Mouse (Mus musculus) right cerebral cortex, postnatal 14 days (tissue): ENCODE results near the gene Lbhd1.
"Not testable (repeated sequence)": the region's sequence is repeated elsewhere in the genome, so short reads cannot be mapped to it uniquely, and the experiment has no call there.

Experiments
- DNase-seq: peaks from one replicate; pipeline ENCODE4 v3.0.0; 2022

The Lbhd1 gene

DNA sequence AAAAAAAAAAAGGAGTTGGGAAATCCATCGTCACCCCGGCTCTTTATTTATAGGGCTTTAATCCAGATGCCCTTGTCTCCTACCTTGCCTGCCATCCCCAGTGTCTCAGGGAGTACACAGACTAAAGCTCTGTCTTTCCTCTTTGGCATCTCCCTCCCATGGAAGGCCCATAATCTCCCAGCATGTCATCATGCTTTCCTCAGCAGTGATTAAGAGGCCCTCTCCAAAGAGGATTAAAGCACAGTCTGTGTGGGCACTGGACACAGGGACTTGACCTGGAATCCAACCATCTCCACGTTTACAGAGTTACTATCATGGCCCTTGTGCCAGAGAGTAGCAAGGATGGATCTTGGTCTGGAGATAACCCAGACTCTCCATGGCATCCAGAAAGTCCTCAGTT, at the start of gene Lbhd1, which contains the start of gene Gm49403:
Gene Lbhd1 (plus strand): TSS at position 117 of the 400 bp plus-strand sequence.
Gene Gm49403 (plus strand): TSS at position 315 of the 400 bp plus-strand sequence.
- no peak for DNase-seq

DNA sequence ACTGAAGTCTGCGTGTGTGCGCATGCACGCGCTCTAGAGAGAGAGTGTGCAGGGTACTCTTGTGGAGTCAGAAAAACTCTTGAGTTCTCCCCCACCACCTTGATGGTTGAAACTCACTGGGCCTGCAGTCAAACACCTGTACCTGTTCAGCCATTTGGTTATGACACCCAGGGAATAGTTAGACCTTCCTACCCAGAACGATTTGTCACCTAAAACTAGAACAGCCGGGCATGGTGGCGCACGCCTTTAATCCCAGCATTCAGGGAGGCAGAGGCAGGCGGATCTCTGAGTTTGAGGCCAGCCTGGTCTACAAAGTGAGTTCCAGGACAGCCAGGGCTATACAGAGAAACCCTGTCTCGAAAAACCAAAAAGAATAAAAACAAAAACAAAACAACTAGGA, 47.2 kb upstream of the Lbhd1 start:
- not testable (repeated sequence) for DNase-seq

DNA sequence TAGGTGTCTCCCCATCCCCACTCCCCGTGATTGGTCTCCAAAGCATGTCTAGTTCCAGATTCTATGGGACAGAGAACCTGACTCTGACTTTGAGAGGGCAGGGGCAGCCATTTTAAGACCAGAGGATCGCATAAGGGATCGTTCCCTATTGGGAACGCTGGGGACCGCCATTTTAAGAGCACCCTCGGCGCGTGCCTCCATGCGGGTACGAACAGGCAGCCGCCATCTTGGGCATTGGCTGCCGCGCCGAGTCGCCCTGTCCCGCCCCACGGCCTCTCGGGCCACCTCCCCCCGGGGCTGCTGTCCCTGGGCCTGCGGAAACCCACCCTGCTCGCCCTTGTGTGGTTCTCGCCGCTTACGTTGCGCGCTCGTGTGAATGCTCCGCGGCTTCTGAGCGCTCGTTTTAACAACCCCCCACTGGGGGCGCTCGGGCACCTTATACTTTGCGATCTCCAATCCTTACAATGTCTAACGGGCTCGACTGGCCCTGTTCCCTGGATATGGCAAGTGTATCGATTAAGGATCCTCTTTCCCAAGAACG, 46.2 kb upstream of the Lbhd1 start, which contains the start of gene Bscl2:
Gene Bscl2 (plus strand): TSS at position 217 of the 541 bp plus-strand sequence.
- peak; percentile 84 for DNase-seq

DNA sequence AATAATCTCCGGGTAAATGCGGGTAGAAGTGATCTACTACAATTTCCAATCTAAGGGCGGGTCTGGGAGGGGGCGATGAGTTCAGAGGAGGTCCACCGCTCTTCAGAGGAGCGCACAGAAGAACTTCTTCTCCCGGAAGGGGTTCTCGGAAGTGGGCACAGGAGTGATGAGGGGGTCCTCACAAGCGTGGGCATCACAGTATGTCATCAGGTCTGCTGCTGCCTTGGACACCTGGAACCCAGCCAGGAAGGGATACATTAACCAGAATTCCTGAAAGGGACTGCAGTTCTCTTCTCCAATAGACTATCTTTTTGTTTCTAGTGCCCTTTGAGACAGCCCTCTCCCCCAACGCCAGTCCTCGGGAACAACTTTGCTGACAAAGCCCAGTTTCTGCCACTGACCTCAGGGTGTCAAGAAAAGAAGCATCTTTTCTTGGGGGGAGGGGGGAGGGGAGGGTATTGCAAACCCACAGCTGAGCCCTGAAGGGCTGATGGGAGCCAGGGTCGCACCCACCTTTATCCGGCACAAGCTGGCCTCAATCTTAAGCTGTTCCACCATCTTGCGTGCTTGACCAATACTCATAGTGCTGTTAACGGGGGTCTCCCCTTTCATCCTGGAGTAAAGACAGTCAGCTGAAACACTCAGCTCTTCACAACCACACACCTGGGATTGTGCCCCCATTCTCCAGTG, 45.3 kb upstream of the Lbhd1 start:
- peak; percentile 65 for DNase-seq

DNA sequence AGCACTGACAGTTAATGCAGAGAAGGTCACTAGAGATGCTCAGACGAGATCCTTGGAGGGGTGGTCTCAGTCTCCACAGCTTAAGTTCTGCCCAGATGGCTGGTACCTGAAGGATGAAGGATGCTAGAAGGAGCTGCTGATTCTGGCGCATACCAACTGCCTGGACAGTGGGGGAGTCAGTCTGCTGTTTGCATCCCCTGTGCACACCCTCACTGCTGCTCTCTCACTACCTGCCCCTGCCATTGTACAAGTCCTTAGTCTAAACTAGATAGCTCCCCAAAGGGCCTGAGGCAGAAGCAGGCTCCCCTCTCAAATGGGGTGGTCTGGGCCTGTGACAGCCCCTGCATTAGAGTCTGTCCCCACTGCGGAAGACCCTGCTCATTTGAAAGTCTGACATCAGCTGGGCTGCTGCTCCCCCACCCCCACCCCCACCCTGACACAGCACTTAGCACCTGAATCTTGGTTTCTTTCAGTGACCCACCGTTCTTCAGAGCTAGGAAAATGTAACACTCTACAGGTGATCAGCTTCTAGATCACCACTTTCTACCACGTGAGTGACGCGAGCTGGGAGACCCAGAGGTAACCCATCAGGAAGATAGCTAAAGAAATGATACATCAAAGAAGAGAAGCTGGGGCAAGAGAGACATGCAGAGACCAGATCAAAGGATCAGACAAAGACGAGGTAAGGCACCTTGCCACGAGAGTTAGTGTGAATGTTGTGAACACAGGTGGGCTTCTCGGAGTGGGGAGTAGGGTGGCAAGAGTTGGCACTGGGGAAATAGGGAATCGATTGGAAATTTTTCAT, 44.2 kb upstream of the Lbhd1 start, which contains the start of gene Gng3:
Gene Gng3 (minus strand): TSS at position 92 of the 805 bp plus-strand sequence.
- DNase-seq, result peak; percentile 78

DNA sequence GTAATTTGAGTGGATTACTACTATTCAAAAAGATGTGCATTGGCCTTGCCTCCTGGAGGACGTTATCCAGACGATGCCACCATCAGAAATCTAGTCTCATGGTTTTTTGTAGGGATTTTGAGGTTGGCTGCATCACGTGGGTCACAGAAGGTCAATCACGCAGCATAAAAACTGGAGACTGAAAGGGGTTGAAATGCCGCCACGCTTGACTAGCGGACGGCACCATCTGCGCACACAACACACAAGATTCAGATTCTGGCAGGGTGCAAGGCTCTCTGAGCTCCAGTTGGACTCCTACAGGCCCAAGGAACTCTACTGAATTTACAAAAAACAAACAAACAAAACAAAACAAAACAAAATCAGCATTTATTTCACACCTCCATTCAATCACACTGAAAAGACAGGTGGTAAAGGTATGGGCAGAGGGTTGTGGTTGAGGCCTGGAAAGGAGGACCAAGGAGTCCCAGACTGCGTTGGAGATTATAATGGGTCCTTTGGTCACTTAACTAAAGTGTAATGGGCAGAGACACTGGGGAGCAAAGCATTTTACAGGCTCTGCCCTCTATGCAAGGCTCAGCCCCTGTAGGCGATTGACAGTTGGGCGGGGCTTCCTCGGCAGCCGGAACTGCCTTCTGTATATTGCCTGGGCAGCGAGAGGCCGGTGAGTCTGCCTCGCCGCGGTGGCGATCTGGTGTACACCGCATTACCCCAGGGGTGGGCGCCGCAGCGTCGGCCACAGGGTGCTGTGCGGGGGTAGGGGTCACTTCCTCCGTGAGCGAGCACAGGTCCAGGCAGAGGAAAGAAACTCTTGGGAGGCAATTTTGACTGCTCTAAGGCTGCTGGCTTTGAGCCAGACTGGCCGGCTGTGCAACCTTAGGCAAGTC, 43.4 kb upstream of the Lbhd1 start:
- peak; percentile 65 for DNase-seq

DNA sequence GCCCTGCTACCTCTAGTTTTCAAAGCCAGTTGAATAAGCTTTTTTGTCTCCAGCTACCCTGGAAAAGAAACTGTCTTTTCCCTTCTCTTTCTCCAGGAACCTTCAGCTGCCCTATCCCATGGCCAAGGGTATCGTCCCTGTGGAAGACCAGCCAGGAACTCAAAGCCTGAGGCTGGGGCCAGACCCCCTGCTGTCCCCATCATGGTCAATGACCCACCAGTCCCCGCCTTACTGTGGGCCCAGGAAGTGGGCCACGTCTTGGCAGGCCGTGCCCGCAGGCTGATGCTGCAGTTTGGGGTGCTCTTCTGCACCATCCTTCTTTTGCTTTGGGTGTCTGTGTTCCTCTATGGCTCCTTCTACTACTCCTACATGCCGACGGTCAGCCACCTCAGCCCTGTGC, 42.5 kb upstream of the Lbhd1 start:
- DNase-seq, result no peak

DNA sequence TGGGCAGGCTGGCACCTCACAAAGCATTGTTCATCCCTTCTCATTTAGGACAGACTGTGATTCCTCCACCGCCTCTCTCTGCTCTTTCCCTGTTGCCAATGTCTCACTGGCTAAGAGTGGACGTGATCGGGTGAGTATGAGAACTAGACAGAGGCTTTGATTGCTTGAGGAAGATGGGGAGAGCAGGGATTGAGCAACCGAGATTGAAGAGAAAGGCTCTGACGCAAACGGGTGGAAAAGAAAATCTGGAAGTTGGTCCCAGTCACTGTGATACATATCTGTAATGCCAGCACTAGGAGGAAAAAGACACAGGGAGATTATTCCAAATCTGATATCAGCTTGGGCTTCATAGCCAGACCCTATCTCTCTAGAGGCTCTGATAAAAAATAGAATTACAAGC, 40.6 kb upstream of the Lbhd1 start:
- no peak for DNase-seq

DNA sequence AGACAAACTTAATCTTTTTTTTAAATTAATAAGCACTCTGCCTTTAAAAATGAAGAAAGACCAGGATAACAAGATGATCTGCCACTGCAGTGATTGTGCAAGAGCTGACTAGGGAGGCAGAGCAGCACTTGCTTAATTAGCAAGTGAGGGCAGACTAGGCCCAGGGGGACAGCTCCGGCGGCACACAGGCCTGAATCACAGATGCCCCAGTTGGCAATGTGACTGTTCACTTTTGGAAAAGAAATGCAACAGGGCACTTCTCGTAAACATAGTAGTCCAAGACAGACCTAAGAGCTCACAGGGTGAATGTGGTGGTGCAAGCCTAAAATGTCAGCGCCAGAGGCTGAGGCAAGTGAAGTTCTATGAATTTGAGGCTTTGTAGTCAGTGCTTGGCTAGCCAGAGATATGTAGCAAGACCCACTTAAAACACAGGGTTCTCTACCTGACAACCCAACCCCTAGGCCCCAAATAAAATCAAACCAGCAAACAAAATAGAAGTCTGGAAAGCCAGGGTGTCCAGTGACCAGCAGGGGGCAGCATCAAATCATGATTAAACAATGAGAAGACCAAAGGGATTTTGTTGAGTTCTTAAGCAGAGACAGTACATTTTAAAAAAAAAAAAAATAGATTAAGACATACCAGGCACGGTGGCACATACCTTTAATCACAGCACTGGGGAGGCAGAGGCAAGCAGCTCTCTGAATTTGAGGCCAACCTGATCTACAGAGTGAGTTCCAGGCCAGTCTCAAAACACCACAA, 39.0 kb upstream of the Lbhd1 start:
- peak; percentile 87 for DNase-seq

DNA sequence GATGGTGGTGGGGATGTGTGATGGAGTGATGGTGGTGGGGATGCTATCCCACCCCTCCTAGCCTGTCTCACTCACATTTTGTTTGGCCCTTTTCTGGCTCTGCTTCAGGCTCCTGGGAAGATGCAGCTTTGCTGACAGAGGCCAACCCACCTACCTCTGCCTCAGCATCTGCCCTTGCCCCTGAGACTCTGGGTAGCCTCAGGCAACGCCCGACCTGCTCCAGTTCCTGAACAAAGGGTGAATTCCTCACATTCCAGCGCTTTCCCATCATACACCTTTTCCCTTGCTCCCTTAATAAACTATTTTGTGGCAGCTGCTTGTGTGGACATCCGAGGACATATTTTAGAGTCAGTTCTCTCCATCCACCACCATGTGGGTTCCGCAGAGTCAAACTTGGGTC, 35.2 kb upstream of the Lbhd1 start:
- no peak for DNase-seq

DNA sequence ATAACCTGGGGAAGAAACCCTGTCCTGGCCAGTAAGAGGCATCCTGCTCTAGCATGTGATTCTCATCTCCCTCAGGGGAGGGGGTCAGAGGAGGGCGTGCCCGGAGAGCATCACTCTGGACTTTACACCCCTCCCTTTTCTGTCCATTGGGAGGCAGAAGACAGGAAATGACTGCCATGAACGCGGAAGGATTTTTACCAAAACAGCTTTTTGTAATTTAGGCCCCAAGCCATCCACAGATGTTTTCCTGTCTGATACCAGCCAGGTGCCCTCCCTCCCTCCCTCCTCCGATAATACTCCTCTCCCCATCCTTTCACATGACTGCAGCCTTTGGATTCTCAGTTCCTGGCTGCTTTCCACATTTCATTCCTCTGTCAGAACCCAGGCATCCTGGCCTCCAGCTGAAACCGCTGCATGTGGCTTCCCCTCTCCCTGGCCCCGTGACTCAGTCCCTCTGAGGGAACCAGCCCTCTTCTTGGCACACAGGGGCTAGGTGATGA, 33.1 kb upstream of the Lbhd1 start, which contains the start of gene Lrrn4cl:
Gene Lrrn4cl (plus strand): TSS at position 367 of the 500 bp plus-strand sequence.
- no peak for DNase-seq

DNA sequence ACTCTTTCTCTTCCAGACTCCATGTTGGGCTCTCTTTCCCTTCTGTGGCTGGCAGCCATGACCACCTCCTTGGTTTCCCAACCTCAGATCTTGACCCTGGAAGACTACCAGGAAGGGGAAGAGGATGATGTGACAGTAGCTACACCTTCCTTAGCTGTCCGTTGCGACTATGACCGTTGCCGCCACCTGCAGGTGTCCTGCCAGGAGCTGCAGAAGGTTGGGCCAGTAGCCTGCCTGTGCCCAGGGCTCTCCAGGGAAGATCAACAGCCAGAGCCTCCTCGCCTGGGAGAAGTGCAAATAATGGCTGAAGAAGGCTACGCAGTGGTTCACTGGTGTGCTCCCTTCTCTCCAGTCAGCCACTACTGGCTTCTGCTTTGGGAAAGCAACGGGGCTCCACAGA, 31.9 kb upstream of the Lbhd1 start:
- DNase-seq, result no peak

DNA sequence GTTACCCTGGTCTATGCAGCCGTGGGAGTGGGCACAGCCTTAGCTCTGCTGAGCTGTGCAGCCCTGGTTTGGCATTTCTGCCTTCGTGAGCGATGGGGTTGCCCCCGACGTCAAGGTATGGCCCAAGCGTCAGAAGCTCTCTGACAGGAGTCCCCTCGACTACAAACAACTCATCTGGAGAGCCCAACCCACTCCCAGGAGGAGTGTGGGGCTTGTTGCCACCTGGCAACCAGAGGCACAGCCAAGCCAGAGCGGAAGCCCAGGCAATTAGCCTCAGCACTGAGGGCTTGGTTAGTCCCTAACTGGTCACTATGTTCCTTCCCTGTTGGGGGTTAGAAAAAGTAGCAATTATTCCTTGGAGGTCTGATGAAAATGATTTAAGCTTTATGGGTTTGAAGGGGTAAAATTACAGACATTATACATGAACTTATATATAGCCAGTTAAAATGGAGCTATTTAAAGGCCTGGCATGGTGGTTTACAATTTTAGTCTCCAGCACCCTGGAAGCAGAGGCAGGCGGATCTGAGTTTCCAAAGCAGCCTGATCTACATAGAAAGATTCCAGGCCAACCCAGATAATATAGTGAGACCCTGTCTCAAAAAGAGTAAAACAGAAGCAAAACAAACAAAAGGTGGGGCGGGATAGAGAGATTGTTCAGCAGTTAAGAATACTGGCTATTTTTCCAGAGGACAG, 31.1 kb upstream of the Lbhd1 start:
- DNase-seq, result no peak

DNA sequence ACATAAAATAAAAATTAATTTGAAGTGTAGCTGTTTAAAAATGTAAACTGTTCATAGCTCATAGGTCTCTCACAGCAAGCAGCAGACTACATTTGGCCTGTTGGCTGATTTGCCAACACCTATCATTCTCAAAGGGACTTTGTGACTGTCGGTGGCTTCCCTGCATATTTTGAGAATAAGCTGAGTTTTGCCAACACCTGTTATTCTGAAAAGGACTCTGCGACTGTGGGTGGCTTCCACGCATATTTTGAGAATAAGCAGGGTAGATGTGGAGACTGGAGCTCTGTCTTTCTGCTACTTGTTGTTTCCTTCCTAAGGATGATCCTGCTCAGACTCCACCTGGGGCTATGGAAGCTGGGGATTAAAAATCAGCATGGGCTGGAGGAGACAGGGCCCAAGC, 30.4 kb upstream of the Lbhd1 start:
- no peak for DNase-seq

DNA sequence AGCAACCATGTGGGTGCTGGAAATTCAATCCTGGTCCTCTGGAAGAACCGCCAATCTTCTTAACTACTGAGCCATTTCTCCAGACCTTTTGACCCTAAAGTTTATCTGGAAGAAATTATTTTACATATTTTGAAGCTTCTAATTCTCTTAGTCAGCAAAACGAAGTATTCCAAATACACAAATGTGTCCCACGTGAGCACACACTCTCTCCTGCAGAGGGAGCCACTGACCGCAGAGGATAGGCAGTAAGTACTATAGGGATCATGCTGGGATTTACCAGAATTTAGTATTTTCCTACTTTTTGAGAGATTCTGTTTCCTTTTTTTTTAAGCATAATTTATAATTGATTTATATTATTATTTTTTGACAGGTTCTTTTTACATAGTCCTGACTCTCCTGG, 25.8 kb upstream of the Lbhd1 start:
- peak; percentile 58 for DNase-seq

DNA sequence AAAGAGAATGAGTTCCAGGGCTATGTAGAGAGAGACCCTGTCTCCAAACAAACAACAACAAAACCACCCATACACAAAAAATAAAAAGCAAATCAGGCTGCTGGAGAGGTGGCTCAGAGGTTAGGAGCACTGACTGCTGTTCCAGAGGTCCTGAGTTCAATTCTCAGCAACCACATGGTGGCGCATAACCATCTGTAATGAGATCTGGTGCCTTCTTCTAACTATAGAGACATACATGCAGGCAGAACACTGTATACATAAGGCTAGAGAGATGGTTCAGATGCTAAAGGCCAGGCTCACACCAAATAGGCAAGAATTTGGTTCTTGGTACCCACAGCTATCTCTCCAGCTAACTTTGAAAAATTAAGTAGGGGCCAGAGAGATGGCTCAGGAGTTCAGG, 24.5 kb upstream of the Lbhd1 start:
- DNase-seq, result no peak

DNA sequence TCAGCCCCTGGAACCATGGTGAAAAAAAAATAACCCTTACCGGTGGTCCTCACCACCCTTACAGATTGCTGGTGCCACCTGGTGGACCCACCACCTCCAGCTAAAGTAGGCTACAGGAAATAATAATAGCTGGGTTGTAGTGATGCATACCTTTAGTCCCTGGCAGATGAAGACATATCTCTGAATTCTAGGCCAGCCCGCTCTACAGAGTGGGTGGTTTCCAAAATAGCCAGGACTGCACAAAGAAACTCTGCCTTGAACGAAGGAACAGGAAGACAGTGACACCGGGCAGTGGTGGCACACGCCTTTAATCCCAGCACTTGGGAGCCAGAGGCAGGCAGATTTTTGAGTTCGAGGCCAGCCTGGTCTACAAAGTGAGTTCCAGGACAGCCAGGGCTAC, 19.3 kb upstream of the Lbhd1 start:
- no peak for DNase-seq

DNA sequence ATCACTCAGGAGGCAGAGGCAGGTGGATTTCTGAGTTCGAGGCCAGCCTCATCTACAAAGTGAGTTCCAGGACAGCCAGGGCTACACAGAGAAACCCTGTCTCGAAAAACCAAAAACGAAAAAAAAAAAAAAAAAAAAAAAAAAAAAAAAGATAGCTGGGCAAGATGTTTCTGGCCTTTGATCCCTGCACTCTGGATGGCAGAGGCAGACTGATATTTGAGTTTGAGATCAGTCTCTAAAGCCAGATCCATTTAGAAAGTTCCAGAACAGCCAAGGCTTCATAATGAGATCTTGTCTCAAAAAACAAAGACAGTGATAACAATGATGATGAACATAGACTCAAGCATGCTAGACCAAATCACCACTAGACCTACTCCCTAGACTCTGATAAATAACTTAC, 13.2 kb upstream of the Lbhd1 start:
- not testable (repeated sequence) for DNase-seq

DNA sequence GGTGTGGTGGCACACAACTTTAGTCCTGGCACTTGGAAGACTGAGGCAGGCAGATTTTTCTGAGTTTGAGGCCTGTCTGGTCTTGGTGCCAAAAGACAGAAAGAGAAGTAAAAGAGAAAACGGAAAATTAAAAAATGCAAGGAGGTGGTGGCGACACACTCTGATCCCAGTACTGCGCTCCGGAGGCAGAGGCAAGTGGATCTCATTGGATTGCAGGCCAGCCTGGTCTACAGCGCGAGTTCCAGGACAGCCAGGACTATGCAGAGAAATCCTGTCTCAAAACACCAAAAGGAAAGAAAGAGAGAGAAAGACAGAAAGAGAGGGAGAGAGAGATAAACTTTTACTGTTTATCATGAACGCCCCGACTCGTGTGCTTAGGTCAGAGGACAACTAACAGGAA, 12.7 kb upstream of the Lbhd1 start:
- no peak for DNase-seq

DNA sequence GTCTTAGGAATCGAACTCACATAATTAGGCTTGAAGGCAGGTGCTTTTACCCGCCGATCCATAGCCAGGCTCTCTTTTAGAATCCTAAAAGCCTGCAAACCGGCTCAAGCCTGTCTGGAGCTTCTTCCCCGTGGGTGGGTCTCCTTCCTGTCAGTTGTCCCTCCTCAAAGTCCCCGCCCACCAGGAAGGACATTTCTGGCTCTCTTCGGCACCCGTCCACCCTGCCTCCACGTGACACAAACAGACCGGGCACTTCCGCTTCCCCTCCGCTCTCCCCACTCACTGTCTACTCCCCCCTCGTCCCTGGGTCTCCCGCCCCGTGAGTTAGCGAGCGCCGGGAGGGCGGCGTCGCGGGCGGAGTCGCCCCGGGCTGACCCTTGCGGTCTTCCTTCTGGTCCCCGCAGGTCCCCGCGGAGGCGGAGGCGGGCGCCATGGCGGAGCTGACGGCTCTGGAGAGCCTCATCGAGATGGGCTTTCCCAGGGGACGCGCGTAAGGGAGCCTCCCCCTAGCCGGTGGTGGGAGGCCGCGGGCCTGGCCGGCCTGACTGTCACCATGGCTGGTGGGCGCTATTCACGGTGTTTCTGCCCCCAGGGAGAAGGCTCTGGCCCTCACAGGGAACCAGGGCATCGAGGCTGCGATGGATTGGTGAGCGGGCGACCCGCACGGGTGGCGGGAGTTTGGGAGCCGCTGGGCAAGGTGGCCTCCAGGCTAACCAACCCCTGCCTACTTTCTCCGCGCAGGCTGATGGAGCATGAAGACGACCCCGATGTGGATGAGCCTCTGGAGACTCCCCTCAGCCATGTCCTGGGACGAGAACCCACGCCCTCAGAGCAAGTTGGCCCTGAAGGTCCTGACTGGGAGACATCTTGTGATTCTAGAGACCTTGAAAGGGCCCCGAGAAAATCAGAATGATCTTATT, 12.0 kb upstream of the Lbhd1 start, which contains the start of gene Ubxn1:
Gene Ubxn1 (plus strand): TSS at position 230 of the 920 bp plus-strand sequence.
- DNase-seq, result peak; percentile 93
